Mouse (Mus musculus): Measurements from ENCODE around the gene Nanos3.
A peak's percentile ranks its signal among the peaks of the same experiment; 100 is the strongest.

The Nanos3 gene

DNA sequence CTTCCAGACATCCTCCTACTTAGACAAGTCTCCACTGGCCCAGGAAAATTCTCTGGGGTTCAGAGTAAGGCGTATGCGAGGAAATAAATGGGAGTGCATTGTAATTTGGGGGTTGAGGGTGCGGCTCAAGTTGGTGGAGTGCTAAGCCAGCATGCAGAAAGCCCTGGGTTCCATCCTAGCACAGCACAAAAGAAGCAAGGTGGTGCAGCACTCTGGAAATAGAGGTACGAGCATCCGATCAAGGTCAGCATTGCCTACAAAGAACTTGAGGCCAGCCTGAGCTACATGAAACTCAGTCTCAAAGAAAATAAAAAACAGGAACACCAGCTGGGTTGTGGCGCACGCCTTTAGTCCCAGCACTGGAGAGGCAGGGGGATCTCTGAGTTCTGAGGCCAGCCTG is at the start of gene Nanos3:
Gene Nanos3 (minus strand): TSS at position 101 of the 400 bp plus-strand sequence.
- DNase-seq (ENCODE audit: low read depth), result no peak

DNA sequence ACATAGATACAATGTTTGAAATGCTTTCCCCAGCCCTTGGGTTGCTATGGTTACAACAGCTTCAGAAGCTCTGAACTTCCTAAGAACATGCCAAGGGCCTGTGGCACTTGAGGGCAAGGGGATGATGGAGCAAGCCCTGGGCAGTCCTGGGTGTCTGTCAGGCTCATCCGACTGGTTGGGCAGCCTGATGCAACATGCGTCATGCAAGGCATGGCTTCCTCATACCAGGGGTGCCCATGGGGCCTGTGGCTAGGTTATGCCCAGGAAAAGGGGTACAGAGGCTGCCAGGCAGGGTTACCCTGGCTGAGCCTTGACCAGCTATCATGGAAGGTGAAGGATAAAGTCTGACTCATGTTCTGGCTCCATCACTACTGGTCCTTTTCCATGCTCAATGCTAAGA is 48.0 kb upstream of the Nanos3 start:
- no peak for DNase-seq (ENCODE audit: low read depth)

DNA sequence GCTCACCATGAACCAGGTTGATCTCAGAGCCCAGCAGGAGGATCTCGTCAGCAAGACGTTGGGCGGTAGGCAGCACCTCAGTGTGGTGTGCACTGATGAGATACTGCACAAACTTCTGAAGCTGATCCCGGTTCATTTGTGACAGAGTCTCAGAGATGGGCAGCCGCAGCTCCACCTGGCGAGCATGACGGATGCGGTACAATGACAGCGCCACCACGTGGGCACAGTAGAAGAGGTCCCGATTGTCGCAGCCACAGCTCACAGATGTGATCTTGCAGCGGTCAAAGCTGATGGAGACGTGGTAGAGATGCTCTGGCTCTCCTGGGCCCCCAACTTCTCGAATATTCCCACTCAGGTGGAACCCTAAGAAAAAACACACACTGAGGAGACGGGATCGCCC is 45.7 kb upstream of the Nanos3 start:
- DNase-seq (ENCODE audit: low read depth), result no peak

DNA sequence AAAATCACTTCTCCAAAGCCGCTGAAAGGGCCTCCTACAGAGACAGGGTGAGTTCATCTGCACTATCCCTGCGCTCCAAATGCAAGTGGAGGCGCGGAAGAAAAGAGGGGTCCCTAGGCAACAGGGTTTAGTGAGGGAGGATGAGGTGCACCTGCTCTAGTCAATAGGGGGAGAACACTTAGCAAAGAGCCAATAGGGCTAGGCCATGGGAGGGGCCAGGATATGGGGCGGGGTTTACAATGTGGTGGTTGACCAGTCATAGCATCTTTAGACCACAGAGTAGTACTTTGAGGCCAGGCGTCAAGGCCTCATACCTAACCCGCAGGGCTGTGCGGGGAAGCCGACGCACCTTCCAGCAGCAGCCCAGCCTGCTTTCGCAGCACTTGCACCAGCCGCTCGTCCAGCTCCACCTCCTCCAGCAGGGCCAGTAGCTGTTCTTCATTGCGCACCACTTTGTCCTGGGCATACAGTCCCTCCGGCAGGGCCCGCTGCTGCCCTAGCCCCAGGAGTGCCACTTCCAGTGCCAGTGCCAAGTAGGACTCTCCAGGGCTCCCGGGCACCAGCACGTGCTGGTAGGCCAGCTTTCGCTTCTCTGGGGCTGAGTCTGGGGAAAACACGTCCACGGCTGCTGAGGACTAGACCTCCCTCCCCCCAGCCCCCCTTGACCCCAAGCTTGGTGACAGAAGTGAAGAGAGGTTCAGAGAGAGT is 38.5 kb upstream of the Nanos3 start:
- no peak for DNase-seq (ENCODE audit: low read depth)

DNA sequence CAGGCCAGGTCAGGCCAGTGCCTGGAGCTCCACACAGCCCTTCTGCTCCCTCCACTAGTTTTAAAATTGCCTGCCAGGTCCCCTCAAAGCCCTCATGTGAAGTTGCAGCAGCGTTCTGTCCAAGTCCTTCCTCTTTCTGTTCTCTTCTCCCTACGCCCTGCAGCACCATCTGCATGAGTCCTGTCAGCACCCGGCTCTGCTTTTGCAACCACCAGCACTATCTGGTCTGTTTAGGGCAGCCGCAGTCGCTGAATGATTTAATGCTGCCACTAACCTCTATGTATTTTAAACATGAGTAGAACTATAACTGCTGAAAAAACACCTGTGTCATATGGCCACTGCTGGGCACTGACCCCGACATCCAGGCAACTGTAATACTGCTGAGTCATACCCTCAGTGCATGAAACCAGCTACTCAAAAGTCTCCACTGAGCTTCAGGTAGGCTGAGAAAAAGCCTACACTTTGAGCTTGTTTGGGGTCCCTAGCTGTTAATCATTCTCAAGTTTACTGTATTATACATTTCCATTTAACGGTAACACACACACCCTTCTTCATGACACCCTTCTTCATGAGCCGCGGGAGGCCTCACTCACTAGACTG is 37.6 kb upstream of the Nanos3 start:
- no peak for DNase-seq (ENCODE audit: low read depth)

DNA sequence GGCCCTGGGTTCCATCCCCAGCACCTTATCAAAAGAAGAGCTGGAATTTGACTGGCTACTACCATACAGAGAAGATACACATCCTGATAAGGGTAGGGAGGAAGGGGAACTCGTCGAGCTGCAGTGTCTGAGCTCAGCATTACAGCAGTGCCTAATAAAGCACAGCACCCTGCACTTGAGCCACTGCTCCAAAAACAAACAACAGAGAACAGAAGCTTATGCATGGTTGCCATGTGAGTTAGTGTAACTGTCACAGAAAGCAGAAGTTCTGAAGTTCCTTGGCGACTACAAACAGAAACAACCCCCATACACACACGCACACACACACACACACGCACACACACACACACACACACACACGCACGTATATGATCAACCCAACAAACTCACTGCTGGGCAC is 35.1 kb upstream of the Nanos3 start:
- no peak for DNase-seq (ENCODE audit: low read depth)

DNA sequence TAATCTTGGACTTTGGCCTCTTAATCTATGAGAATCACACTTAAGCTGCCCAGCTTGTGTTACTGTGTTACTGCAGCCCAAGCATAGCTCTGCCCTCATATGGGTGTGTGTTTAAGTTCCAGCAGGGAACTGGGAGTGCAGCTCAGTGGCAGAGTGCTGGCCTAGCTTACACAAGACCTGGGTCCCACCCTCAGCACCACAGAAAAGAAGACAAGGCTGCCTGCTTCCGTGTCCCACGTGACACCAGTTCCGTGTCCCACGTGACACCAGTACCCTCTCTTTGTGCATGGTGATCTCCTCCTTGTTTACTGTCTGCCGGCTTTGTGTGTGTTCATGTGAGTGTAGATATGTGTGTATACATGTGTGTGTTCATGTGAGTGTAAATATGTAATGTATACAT is 33.1 kb upstream of the Nanos3 start:
- DNase-seq (ENCODE audit: low read depth), result no peak

DNA sequence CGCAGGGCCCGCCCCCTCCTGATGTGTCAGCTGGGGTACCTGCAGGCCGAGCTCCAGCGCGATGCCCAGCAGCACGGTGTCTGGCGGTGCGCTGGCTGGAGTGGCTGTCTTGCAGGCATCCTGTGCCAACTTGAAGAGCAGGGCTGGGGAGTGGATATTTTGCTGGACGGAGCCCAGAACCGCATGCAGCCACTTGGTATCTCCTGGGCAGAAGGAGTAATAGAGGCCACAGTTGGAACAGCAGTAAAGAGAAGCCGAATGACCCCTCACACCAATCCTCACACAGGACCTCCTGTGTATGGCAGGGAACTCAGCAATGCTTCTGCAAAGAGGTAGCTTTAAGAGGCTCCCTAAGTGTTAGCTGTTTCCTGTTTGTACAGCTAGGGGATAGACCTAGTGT is 32.2 kb upstream of the Nanos3 start:
- no peak for DNase-seq (ENCODE audit: low read depth)

DNA sequence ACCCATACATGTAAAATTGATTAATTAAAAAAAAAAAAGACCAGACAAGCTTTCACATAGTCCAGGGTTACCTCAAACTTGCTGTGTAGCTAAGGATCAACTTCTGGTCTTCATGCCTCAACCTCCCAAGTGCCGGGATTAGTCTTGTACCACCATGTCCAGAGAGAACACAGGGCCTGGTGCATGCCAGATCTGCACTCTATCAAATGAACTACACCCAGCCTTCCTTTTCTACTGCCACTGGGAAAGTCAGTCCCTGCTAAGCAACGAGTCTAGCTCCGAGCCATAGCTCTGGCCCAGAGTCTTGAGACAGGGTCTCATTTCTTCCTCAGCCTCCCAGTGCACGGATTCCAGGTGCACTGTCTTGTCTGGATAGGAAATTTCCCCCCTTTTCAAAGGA is 28.3 kb upstream of the Nanos3 start:
- no peak for DNase-seq (ENCODE audit: low read depth)

DNA sequence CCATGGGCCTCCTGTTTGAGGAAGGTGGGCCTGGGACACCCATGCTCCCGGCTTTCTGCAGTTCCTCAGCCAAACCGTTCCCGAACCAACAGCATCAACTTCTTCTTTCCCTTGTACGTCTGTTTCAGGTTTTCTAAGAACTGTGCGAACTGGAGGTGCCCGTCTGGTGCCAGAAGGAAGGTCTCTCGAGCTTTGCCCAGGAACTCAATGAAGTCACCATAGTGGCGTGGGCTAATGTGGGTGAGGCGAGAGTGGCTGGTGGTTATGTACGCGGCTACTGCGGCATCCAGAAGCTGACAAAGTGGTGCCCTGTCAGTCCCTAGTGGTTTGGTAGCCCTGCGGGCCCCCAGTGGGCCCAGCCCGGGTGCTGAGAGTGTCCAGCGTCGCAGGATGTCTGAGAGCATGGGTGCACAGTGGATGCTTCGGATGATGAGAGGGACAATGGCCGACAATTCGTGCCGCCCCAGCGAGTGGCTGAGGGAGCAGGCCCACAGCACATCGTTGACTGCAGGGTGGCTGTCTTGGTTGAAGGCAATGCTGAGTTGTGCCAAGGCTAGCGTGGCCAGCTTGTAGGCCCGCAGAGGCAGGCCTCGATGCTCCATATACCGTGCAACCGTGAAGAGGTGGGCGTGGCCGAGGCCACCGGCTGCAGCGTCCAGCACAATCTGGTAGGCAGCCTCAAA is 27.0 kb upstream of the Nanos3 start:
- DNase-seq (ENCODE audit: low read depth), result no peak

DNA sequence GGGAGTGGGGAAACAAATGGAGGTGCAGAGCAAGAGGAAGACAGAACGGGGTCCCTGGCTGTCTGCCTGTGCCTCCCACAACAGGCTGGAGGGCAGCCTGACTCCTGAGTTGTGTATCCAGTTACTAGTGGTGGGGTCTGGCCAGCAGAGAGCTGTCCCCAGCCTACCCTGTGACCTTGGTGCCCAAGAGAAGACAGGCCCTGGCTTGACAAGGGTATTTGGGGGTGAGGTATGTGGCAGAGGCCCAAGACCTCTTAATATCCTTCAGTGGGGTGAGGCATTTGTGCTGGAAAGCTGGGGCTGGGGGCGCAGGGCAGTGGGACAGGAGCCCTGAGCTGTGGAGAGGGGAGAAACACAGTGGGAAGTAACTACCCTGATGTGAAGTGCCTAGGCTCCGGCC is 26.2 kb upstream of the Nanos3 start:
- no peak for DNase-seq (ENCODE audit: low read depth)

DNA sequence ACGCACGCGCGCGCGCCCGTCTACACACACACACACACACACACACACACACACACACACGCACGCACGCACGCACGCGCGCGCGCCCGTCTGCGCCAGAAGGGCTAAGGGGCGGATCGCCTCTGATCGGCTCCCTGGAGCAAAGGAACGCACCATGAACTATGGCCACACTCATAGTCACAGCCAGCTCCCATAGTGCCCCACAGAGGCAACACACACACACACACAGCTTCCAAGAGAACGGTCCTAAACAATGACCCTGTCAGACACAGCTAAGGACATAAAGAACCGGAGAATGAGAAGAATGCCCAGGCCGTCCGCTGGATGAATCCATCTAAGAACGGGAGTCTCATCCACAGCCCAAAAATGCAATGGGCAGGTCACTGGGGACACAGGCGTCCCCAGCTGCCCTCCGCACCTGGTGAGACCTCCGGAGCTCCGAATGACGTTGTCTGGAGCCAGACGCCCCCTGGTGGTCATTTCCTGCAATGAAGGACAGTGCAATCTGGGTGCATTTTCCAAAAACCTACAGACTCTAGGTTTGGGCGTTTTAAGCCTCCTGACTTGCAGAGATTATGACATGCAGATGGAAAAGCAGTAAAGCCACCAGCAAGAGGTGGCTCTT is 25.3 kb upstream of the Nanos3 start:
- DNase-seq (ENCODE audit: low read depth), result peak; percentile 89

DNA sequence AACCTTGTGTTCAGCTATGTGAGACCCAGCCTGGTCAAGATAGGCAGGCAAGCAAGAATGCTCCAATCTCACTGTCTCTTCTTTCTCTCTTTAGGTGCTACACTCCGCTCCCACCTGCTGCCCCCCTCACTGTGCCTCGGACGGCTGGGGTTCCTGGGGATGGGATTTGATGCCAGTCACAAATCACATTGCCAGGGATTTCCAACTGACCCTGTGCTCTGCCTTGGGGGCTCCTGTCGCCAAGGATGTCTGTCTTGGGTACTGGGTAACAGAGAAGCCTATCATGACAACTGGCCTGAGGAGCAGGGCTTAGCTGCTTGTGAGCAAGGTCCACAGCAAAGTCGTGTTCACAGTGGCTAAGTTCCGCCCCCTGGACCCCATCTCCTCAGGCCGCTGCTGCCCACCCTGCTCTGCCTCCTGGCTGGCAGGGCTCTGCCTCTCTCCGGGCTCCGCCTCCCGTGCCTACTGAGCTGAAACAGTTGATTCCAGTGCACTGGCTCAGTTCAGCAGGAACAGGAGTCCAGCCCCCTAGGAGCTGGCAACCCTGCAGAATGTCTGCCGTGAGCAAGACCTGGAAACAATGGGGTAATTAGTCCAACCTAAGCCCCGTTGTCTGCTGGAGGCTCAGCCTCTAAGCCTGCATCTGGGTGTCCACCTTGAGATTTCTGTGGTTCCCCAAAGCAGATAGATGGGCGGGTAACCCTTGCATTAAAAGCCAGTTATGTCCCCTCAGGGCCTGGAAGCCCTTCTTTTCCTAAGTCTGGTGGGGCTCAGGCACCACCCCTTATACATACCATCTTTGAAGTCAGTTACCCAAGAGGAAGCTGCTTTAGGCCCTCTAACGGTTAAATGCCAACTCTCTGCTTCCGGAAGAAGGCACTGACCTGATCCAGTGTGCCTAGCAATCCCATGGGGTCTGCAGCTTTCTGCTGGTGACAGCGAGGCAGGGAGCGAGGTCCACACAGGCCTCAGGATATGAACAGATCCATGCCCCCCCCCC is 23.7 kb upstream of the Nanos3 start:
- peak; percentile 62 for DNase-seq (ENCODE audit: low read depth)

DNA sequence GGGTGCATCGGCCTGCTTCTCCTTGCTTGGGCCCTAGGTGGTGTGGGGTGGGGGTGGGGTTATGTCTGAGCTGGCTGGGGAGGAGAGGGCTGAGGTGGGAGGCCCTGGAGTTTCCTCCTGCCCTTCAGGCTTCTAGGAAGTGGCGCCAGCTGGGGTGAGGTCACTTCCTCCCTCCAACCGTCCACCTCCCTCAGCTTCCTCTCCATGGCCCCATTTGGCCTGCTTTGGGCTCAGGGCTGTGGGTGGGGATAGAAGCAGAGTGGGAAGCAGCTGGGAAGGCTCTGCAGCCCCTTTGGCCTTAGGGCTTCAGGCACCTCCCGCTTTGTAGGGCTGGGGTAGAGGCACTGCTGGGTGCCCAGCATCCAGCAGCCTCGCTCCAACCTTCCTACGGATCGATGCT is 22.8 kb upstream of the Nanos3 start:
- DNase-seq (ENCODE audit: low read depth), result peak; percentile 28

DNA sequence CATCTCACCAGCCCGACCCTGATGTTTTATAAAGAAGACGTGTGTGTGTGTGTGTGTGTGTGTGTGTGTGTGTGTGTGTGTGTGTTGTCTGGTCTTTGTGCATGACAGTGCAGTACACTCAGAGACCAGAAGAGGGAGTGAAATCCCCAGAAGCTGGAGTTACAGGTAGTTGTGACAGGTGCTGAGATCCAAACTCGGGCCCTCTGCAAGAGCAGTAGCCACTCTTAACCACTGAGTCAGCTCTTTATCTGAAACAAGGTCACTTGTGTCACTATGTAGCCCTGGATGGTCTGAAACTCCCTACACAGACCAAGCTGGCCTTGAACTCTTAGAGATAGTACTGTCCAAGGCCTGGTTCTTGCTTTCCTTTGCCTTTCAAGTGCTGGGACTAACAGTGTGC is 21.6 kb upstream of the Nanos3 start:
- DNase-seq (ENCODE audit: low read depth), result peak; percentile 38

DNA sequence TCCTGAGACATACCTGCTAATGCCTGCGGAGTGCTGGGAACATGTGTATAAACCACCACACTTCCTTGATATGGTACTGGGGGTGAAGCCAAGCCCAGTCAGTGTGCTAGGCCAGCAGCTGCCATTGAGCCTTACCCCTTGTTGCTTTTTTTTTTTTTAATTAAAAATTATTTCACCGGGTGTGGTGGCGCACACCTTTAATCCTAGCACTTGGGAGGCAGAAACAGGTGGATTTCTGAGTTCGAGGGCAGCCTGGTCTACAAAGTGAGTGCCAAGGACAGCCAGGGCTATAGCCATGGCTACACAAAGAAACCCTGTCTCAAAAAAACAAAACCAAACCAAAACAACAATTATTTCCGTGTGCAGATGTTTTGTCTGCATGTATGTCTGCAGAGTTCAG is 20.1 kb upstream of the Nanos3 start:
- no peak for DNase-seq (ENCODE audit: low read depth)

DNA sequence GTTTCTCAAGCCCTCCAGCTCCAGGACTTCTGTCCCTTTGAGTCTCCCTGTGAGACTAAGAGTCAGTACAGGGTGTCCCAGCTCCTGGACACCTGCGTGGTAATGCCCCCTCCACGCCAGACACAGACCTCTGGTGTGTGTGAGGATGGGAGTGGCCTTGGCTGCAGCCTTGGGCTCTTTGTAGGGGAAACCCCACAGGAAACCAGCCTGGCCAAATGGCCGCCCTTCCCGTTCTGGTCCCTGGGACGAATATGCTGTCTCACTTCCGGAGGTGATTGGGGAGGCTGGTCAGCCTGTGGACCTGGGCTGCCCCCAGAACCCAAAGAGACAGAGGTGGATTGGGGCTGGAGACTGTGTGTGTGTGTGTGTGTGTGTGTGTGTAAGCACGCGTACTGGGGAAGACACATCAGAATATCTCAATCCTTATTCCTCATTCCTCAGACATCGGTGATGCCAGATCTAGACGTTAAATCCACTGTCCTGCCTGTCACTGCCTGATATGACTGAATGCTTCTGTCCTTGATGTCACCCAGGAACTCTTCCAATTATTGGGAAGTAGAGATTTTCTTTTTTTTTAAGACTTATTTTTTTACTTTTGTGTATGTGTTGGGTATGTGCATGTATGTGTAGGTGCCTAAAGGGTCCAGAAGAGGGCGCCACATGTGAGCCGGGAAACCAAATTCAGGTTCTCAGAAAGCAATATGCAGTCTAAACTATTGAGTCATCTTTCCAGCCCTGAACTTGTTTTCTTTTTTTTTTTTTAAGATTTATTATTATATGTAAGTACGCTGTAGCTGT is 19.2 kb upstream of the Nanos3 start:
- DNase-seq (ENCODE audit: low read depth), result peak; percentile 71

DNA sequence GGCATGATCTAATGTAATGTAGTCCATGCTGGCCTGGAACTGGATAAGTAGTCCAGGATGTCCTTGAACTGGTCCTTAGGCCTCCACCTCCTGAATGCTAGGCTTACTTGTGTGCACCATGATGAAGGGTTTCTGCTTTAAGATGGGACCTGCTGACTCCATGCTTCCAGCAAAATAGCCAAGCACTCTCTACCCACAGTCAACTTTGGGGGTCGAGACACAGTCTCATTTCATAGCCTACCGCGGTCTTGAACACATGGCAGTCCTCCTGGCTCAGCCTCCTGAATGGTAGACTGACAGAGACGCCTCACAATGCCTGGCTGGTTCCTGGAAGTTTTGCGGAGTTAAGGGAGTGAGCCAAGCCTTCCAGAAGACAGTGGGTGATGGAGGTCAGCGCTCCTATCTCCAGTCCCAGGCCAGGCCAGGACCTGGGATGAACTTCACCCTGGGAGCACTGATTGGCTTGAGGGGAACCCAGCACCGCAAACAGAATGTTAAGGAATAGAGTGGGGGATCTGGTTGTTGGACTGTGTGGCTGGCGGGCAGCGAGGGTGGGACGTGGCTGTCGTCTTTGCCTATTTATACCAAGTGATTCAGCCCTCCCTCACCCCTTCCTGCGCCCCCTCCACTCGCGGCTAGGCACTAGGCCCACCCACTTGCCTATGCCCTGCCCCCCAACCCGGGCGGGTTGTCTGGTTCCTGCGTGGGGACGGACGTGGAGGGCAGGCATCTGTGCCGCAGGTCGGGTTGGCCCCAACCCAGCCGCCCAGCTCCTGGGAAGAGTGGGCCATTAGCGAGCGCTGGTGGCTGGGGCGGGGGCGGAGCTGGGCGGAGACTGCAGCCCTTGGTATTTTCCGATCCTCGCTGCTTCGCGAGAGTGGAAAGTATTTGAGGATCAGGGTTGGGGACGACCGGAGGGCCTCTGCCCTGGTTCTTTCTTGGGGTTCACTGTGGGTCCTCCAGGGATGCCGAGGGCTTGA is 18.2 kb upstream of the Nanos3 start:
- peak; percentile 87 for DNase-seq (ENCODE audit: low read depth)

DNA sequence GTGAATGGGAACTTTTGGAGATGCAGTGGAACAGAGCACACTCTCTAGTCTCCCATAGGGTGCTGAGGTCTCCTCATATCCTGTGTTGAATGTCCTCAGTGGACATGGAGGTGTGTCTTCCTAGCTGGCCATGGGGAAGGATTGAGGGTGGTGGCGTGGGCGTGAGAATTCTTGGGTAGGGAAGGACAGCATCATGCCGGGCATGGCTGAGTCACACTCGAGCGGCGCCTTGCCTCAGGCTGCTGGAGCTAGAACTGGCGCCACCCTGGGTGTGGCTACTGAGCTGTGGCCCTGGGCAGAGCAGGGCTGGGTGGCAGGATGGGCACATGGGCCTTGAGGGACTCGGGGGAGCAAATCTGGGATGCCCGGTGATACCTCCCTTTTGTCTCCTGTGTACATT is 17.4 kb upstream of the Nanos3 start:
- peak; percentile 47 for DNase-seq (ENCODE audit: low read depth)
